Comparison of ENCODE assay signal across 27 mouse cellular contexts in the genomic region with DNA sequence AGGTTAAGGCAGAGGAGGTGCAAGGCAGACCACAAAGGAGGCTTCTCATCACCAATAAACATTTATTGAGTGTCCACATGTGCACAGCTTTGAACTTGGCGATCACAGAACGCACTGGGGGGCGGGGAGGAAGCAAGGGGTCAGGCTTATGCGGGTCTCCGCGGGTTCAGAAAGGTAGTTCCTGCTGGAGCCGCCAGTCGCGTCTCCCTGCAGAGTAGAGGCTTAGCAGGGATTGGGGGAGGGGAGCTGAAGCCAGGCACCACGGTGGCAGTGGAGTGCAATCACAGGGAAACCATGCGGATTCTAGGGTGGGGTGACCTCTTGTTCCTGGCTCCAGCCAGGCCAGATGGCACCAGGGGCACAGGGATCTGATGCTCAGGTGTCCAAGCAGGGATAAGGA. TPM values are rescaled to one million over a fixed set of nuclear protein-coding genes. Genes with fewer than 3 reads are reported as not detected.
DNase-seq lines count a peak whose midpoint lies in the region; ATAC-seq and TF ChIP-seq lines count a peak whose summit lies in the region.
"Had no signal": no experiment of that assay in that cellular context is flagged by ENCODE, and none has a peak within 500 bp of the region (broad histone marks: within the 10 kb centered on the region; RNA-seq: fewer than 3 reads in every experiment).

No protein-coding gene starts in this region.

- peak; percentile 57 for DNase-seq in ES-CJ7 (ENCODE audit: low read depth, low spot score)
- peak; percentile 45 for DNase-seq in embryonic facial prominence, embryonic 11.5 days (ENCODE audit: low spot score)
- DNase-seq in heart, postnatal 14 days, result no peak
- DNase-seq in heart, adult 2 months, result no peak
- DNase-seq: gastrocnemius, postnatal 25 days had no signal

- intact Hi-C loops in heart, postnatal 14 days (cut with DNase I), result loop anchor here (5.0 kb wide), 2 partner anchors 66 to 111 kb away; partner anchors contain the start of gene Psmb2
- intact Hi-C loops in heart, adult 2 months (cut with DNase I), result loop anchor here (2.0 kb wide), 1 partner anchor 97 kb away; no protein-coding TSS in a partner anchor

- no peak overlapping the region for H3K4me3 ChIP-seq in hindbrain, embryonic 13.5 days
- H3K4me3 ChIP-seq in hindbrain, embryonic 16.5 days (ENCODE audit: low read length), result no peak overlapping the region
- peak overlapping the region; percentile 67 for H3K4me3 ChIP-seq in E14TG2a.4 (replicated peaks; ENCODE audit: low read length)
- no peak overlapping the region for H3K4me3 ChIP-seq in embryonic facial prominence, embryonic 11.5 days (ENCODE audit: low read depth, low read length)
- no peak overlapping the region for H3K4me3 ChIP-seq in heart, adult 2 months
- H3K4me3 ChIP-seq: embryonic facial prominence, embryonic 13.5 days; forebrain, embryonic 15.5 days; hindbrain, embryonic 10.5 days; kidney, embryonic 15.5 days; limb, embryonic 15.5 days; liver, embryonic 15.5 days; midbrain, embryonic 12.5 days had no signal

- peaks cover 25% of the 10 kb centered on the region for H3K4me1 ChIP-seq in hindbrain, embryonic 13.5 days (replicated peaks)
- peaks cover 2% of the 10 kb centered on the region; the same call in 1 of the 2 replicates for H3K4me1 ChIP-seq in hindbrain, embryonic 16.5 days (ENCODE audit: control insufficient read depth, insufficient read depth, low read depth, low read length)
- peaks cover 73% of the 10 kb centered on the region for H3K4me1 ChIP-seq in E14TG2a.4 (replicated peaks; ENCODE audit: low read depth, low read length)
- no peaks in the 10 kb centered on the region for H3K4me1 ChIP-seq in embryonic facial prominence, embryonic 11.5 days (ENCODE audit: control insufficient read depth, insufficient read depth, low read length)
- no peaks in the 10 kb centered on the region for H3K4me1 ChIP-seq in heart, adult 2 months (ENCODE audit: control insufficient read depth, insufficient read depth, low read length)

- H3K4me2 ChIP-seq in hindbrain, embryonic 13.5 days, result no peak overlapping the region
- no peak overlapping the region for H3K4me2 ChIP-seq in hindbrain, embryonic 16.5 days (ENCODE audit: low read length)
- no peak overlapping the region for H3K4me2 ChIP-seq in embryonic facial prominence, embryonic 11.5 days (ENCODE audit: low read depth, low read length)
- H3K4me2 ChIP-seq: embryonic facial prominence, embryonic 13.5 days; forebrain, embryonic 15.5 days; kidney, embryonic 15.5 days; limb, embryonic 15.5 days; liver, embryonic 15.5 days; midbrain, embryonic 12.5 days had no signal

- H3K27ac ChIP-seq in hindbrain, embryonic 13.5 days, result no peak overlapping the region
- no peak overlapping the region for H3K27ac ChIP-seq in hindbrain, embryonic 16.5 days (ENCODE audit: low read depth, low read length)
- H3K27ac ChIP-seq in embryonic facial prominence, embryonic 11.5 days (replicated peaks; ENCODE audit: low read depth, low read length), result no peak overlapping the region
- no peak overlapping the region for H3K27ac ChIP-seq in heart, adult 2 months
- H3K27ac ChIP-seq: embryonic facial prominence, embryonic 13.5 days; forebrain, embryonic 15.5 days; hindbrain, embryonic 10.5 days; kidney, embryonic 15.5 days; limb, embryonic 15.5 days; liver, embryonic 15.5 days; macrophage; midbrain, embryonic 12.5 days; stomach, postnatal 0 days had no signal

- TF ChIP-seq CTCF in E14TG2a.4 (conservative IDR thresholded peaks at IDR 0.05; ENCODE audit: low read length), result no peak
- TF ChIP-seq CTCF in heart, adult 2 months (IDR thresholded peaks at IDR 0.05), result no peak

- no peak for TF ChIP-seq EP300 in heart, adult 2 months (IDR thresholded peaks at IDR 0.05; ENCODE audit: insufficient read depth, low read depth, low read length)

- TF ChIP-seq POLR2A in heart, adult 2 months (IDR thresholded peaks at IDR 0.05; ENCODE audit: insufficient read depth, low read depth, low read length), result no peak

- H3K36me3 ChIP-seq in hindbrain, embryonic 13.5 days, result peaks cover 53% of the 10 kb centered on the region
- H3K36me3 ChIP-seq in hindbrain, embryonic 16.5 days (ENCODE audit: control insufficient read depth, insufficient read depth, low read length), result peaks cover 28% of the 10 kb centered on the region
- H3K36me3 ChIP-seq in E14TG2a.4 (ENCODE audit: insufficient read depth, low read length), result peaks cover 41% of the 10 kb centered on the region
- peaks cover 13% of the 10 kb centered on the region for H3K36me3 ChIP-seq in embryonic facial prominence, embryonic 11.5 days (replicated peaks; ENCODE audit: control insufficient read depth, insufficient read depth, low read depth, low read length)
- H3K36me3 ChIP-seq in heart, adult 2 months (ENCODE audit: control insufficient read depth, insufficient read depth, low read length), result no peaks in the 10 kb centered on the region

- H3K27me3 ChIP-seq in hindbrain, embryonic 13.5 days, result peaks cover 56% of the 10 kb centered on the region
- H3K27me3 ChIP-seq in hindbrain, embryonic 16.5 days (replicated peaks; ENCODE audit: control insufficient read depth, insufficient read depth, low read length), result peaks cover 8% of the 10 kb centered on the region
- peaks cover 4% of the 10 kb centered on the region for H3K27me3 ChIP-seq in E14TG2a.4 (ENCODE audit: insufficient read depth, low read length)
- H3K27me3 ChIP-seq in embryonic facial prominence, embryonic 11.5 days (ENCODE audit: control insufficient read depth, insufficient read depth, low read length), result no peaks in the 10 kb centered on the region
- H3K27me3 ChIP-seq in heart, adult 2 months (ENCODE audit: control insufficient read depth, insufficient read depth, low read length), result no peaks in the 10 kb centered on the region

- ATAC-seq in hindbrain, embryonic 13.5 days (ENCODE audit: low FRiP score), result no peak
- no peak for ATAC-seq in hindbrain, embryonic 16.5 days
- no peak for ATAC-seq in embryonic facial prominence, embryonic 11.5 days (replicated peaks; ENCODE audit: insufficient number of reproducible peaks, low FRiP score, low TSS enrichment, low read depth)
- ATAC-seq: forebrain, embryonic 15.5 days; intestine, postnatal 0 days had no signal

- H3K9ac ChIP-seq in hindbrain, embryonic 13.5 days, result peak overlapping the region; percentile 29; the same call in 1 of the 2 replicates
- H3K9ac ChIP-seq in hindbrain, embryonic 16.5 days (ENCODE audit: low read depth, low read length), result no peak overlapping the region
- no peak overlapping the region for H3K9ac ChIP-seq in embryonic facial prominence, embryonic 11.5 days (replicated peaks; ENCODE audit: low read length)
- no peak overlapping the region for H3K9ac ChIP-seq in heart, adult 2 months (ENCODE audit: low read depth, low read length)
- H3K9ac ChIP-seq: embryonic facial prominence, embryonic 13.5 days; forebrain, embryonic 15.5 days; kidney, embryonic 15.5 days; limb, embryonic 15.5 days; liver, embryonic 15.5 days; midbrain, embryonic 12.5 days had no signal

- WGBS in hindbrain, embryonic 13.5 days, result 14% methylated on average over 11 of the region's 11 CpGs
- 11% methylated on average over 11 of the region's 11 CpGs for WGBS in hindbrain, embryonic 16.5 days
- 4% methylated on average over 11 of the region's 11 CpGs for WGBS in embryonic facial prominence, embryonic 11.5 days
- WGBS in heart, adult 2 months, result 51% methylated on average over 11 of the region's 11 CpGs

- no peaks in the 10 kb centered on the region for H3K9me3 ChIP-seq in hindbrain, embryonic 13.5 days
- H3K9me3 ChIP-seq in hindbrain, embryonic 16.5 days (ENCODE audit: control insufficient read depth, low read length), result no peaks in the 10 kb centered on the region
- H3K9me3 ChIP-seq in E14TG2a.4 (ENCODE audit: low read length), result no peaks in the 10 kb centered on the region
- no peaks in the 10 kb centered on the region for H3K9me3 ChIP-seq in embryonic facial prominence, embryonic 11.5 days (replicated peaks; ENCODE audit: control insufficient read depth, low read length)
- H3K9me3 ChIP-seq: embryonic facial prominence, embryonic 13.5 days; forebrain, embryonic 15.5 days; hindbrain, embryonic 10.5 days; kidney, embryonic 15.5 days; limb, embryonic 15.5 days; liver, embryonic 15.5 days; midbrain, embryonic 12.5 days had no signal

- no peaks in the 10 kb centered on the region for H3K79me2 ChIP-seq in heart, adult 2 months (replicated peaks; ENCODE audit: control insufficient read depth, insufficient read depth, low read length)

RNA-seq across cellular contexts. Expression of gene Tfap2e, which starts 7.7 kb away (rescaled TPM):
- 0.38 and 0.54 TPM in 2 replicates for polyA plus RNA-seq in hindbrain, embryonic 13.5 days (2015; fragmentation: Nextera tagmentation; extraction: Ambion mirVana)
- 0.12 and 0.14 TPM in 2 replicates for polyA plus RNA-seq in hindbrain, embryonic 16.5 days (2015; fragmentation: Nextera tagmentation; extraction: Ambion mirVana)
- not detected in 2 replicates for polyA plus RNA-seq in embryonic facial prominence, embryonic 11.5 days (2014; fragmentation: Nextera tagmentation; extraction: Ambion mirVana)
- not detected for total RNA-seq in heart, postnatal 14 days (2021)
- total RNA-seq in heart, adult 2 months (2021), result not detected
- polyA plus RNA-seq in heart, adult 2 months (2012; rRNA removed), result 0.12 TPM in 1 of 2 replicates, not detected in the other
- total RNA-seq: adrenal gland, adult 18-20 months; gastrocnemius, postnatal 25 days; layer of hippocampus, postnatal 25 days; left cerebral cortex, postnatal 10 days; MEL had no signal
- polyA plus RNA-seq: embryonic facial prominence, embryonic 13.5 days; heart, embryonic 16.5 days; intestine, postnatal 0 days; kidney, embryonic 15.5 days; large intestine, adult 2 months; liver, embryonic 15.5 days; macrophage; neural tube, embryonic 14.5 days; thymus, postnatal 0 days; urinary bladder, adult 2 months had no signal

RNA-seq across cellular contexts. Expression of gene Ncdn, which starts 9.5 kb away (rescaled TPM):
- 83.8 and 90.2 TPM in 2 replicates for polyA plus RNA-seq in hindbrain, embryonic 13.5 days (2015; fragmentation: Nextera tagmentation; extraction: Ambion mirVana)
- polyA plus RNA-seq in hindbrain, embryonic 16.5 days (2015; fragmentation: Nextera tagmentation; extraction: Ambion mirVana), result 159 and 170 TPM in 2 replicates
- polyA plus RNA-seq in embryonic facial prominence, embryonic 11.5 days (2014; fragmentation: Nextera tagmentation; extraction: Ambion mirVana), result 21.2 and 23.3 TPM in 2 replicates
- total RNA-seq in heart, postnatal 14 days (2021), result 10 to 100 TPM; 12.5 to 15.0 TPM
- 10 to 100 TPM; 15.2 to 16.5 TPM for total RNA-seq in heart, adult 2 months (2021)
- polyA plus RNA-seq in heart, adult 2 months (2012; rRNA removed), result 19.5 and 20.1 TPM in 2 replicates

RNA-seq across cellular contexts. Expression of gene AU040320, which starts 9.6 kb away (rescaled TPM):
- 40.0 and 40.3 TPM in 2 replicates for polyA plus RNA-seq in hindbrain, embryonic 13.5 days (2015; fragmentation: Nextera tagmentation; extraction: Ambion mirVana)
- polyA plus RNA-seq in hindbrain, embryonic 16.5 days (2015; fragmentation: Nextera tagmentation; extraction: Ambion mirVana), result 35.0 and 39.4 TPM in 2 replicates
- polyA plus RNA-seq in embryonic facial prominence, embryonic 11.5 days (2014; fragmentation: Nextera tagmentation; extraction: Ambion mirVana), result 16.4 and 18.3 TPM in 2 replicates
- 10 to 100 TPM; 29.9 to 30.3 TPM for total RNA-seq in heart, postnatal 14 days (2021)
- 10 to 100 TPM; 26.7 to 35.5 TPM for total RNA-seq in heart, adult 2 months (2021)
- 27.6 and 28.8 TPM in 2 replicates for polyA plus RNA-seq in heart, adult 2 months (2012; rRNA removed)

Comparison
In these comparisons a context has a peak if more than half of its experiments do, and no peak if none do; other contexts are left out.
1. DNase-seq: peak in ES-CJ7 (single experiment) and embryonic facial prominence, embryonic 11.5 days (single experiment); none in heart, postnatal 14 days (0 of 2) and heart, adult 2 months (0 of 2).